Comparison of ENCODE assay signal across 9 mouse cellular contexts in genomic region chr10:87854408-87854807, GRCm38 (mm10). TPM values are rescaled to one million over a fixed set of nuclear protein-coding genes. Genes with fewer than 3 reads are reported as not detected.
A peak's percentile ranks its signal among the peaks of the same experiment; 100 is the strongest.
DNase-seq lines count a peak whose midpoint lies in the region; ATAC-seq and TF ChIP-seq lines count a peak whose summit lies in the region.
"Had no signal": no experiment of that assay in that cellular context is flagged by ENCODE, and none has a peak within 500 bp of the region (broad histone marks: within the 10 kb centered on the region; RNA-seq: fewer than 3 reads in every experiment).

No protein-coding gene starts in this region.

- intact Hi-C loops in heart, postnatal 36 days (cut with DNase I), result loop anchor here (5.0 to 10.0 kb wide), 2 partner anchors 202 to 290 kb away; partner anchors contain the start of genes Nup37 and Parpbp
- intact Hi-C loops in left cerebral cortex, postnatal 25 days (cut with DNase I), result loop anchor here (5.0 to 10.0 kb wide), 2 partner anchors 202 to 260 kb away; no protein-coding TSS in a partner anchor

- peaks cover 36% of the 10 kb centered on the region for H3K27me3 ChIP-seq in liver, embryonic 12.5 days (replicated peaks)

- no peaks in the 10 kb centered on the region for H3K9me3 ChIP-seq in liver, embryonic 12.5 days (replicated peaks)
- H3K9me3 ChIP-seq: megakaryocyte, embryonic 14.5 days had no signal

- peak; percentile 47 for DNase-seq in liver
- DNase-seq in NIH3T3 (ENCODE audit: low read depth), result peak; percentile 81
- DNase-seq in cerebellum, postnatal 4 days (ENCODE audit: low spot score in 2 of 2), result peak; percentile 35 to 65
- peak; percentile 77 to 87 for DNase-seq in heart, postnatal 36 days
- DNase-seq in left cerebral cortex, postnatal 25 days (ENCODE audit: low spot score in 2 of 2), result peak; percentile 47
- peak; percentile 60 for DNase-seq in urinary bladder, postnatal 25 days (ENCODE audit: low spot score)

- H3K4me2 ChIP-seq in liver, embryonic 12.5 days, result no peak overlapping the region; the same call in 1 of the 2 replicates

- H3K4me3 ChIP-seq in liver, embryonic 12.5 days, result no peak overlapping the region
- H3K4me3 ChIP-seq in olfactory bulb, adult 2 months (ENCODE audit: insufficient read depth, low read depth, low read length), result no peak overlapping the region

- TF ChIP-seq CTCF in olfactory bulb, adult 2 months (IDR thresholded peaks at IDR 0.05; ENCODE audit: insufficient read depth, low read depth, low read length), result peak; percentile 39; the same call in 1 of the 2 replicates

- no peak for ATAC-seq in liver, embryonic 12.5 days

- H3K27ac ChIP-seq in liver, embryonic 12.5 days, result no peak overlapping the region
- no peak overlapping the region for H3K27ac ChIP-seq in olfactory bulb, adult 2 months (ENCODE audit: insufficient read depth, low read depth, low read length)

- H3K9ac ChIP-seq in liver, embryonic 12.5 days, result no peak overlapping the region

- H3K36me3 ChIP-seq in liver, embryonic 12.5 days, result no peaks in the 10 kb centered on the region

- no peak for TF ChIP-seq POLR2A in olfactory bulb, adult 2 months (IDR thresholded peaks at IDR 0.05; ENCODE audit: insufficient read depth, low read depth, low read length)

- H3K4me1 ChIP-seq in liver, embryonic 12.5 days, result peaks cover 5% of the 10 kb centered on the region
- H3K4me1 ChIP-seq in olfactory bulb, adult 2 months (ENCODE audit: control insufficient read depth, insufficient read depth, low read length), result no peaks in the 10 kb centered on the region

- WGBS in liver, embryonic 12.5 days (ENCODE audit: insufficient replicate concordance), result 0% methylated on average over 5 of the region's 5 CpGs
- 3% methylated on average over 5 of the region's 5 CpGs for WGBS in olfactory bulb, adult 2 months

RNA-seq across cellular contexts. Expression of gene Igf1, which starts 3.7 kb away (rescaled TPM):
- 11.2 and 11.5 TPM in 2 replicates for polyA plus RNA-seq in liver, embryonic 12.5 days (2016; fragmentation: Nextera tagmentation; extraction: Ambion mirVana)
- 10 to 100 TPM; 15.5 to 18.8 TPM for total RNA-seq in heart, postnatal 36 days (2021)
- 10 to 100 TPM in 1 of 2 experiments, 1 to 10 TPM in 1; 9.2 to 11.5 TPM for total RNA-seq in left cerebral cortex, postnatal 25 days (2021)
- polyA plus RNA-seq in olfactory bulb, adult 2 months (2012; ENCODE audit: insufficient read depth, insufficient read length, low replicate concordance, missing spikeins), result 278 TPM in 1 of 2 replicates, not detected in the other
